Mouse (Mus musculus): ENCODE data around the gene Pdcd11.

DNA sequence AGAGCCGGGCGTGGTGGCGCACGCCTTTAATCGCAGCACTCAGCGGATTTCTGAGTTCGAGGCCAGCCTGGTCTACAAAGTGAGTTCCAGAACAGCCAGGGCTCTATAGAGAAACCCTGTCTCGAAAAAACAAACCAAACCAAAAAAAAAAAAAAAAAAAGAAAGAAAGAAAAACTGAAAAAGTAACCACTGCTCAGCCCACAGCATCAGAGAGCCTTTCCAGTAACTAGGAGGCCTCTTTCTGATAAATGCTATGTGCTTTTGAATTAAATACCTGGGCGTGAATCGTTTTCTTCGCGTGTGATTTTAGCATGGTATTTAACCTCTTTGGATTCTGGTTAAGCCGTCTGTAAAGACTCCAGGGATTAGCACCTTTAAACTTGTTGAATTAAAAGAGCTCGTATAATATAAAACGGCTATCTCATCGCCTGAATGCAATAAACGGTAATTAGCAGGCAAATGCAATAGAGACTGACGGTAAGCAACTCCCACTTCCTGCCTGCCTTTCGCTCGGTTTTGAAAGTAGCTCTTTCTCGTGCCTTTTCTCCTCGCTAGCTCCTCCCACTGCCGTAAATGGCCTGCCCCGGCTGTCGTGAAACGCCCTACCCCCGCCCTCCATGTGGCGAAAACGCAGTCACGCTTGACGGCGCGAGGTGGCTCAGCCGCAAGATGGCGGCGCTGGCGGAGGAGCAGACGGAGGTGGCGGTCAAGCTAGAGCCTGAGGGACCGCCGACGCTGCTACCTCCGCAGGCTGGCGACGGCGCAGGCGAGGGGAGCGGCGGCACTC lies 23.3 kb upstream of the Pdcd11 start, which contains the start of gene Taf5:
- TF ChIP-seq FLI1 (IDR thresholded peaks at IDR 0.05; ENCODE audit: low read length) (0 out of 2 replicates have a peak, but pooled peaks have one; percentile 30), GATA1 (IDR thresholded peaks at IDR 0.05; ENCODE audit: borderline replicate concordance, low read length) (no peak)
